Mouse (Mus musculus): ENCODE data around the gene Rffl. TPM values are rescaled to one million over a fixed set of nuclear protein-coding genes. Genes with fewer than 3 reads are reported as not detected.

Rffl gene
- polyA plus RNA-seq, 1 experiment: 8.9 TPM

- peak within 1 kb of the TSS; percentile 71 for H3K4me3 ChIP-seq (ENCODE audit: low read depth, low read length)
- peak within 1 kb of the TSS; percentile 76 for H3K27ac ChIP-seq (ENCODE audit: insufficient read depth, low read depth, low read length)
- WGBS: under 1% methylated on average over 26 of the region's 26 CpGs
- H3K36me3 ChIP-seq (ENCODE audit: control insufficient read depth, insufficient read depth, low read length): no peaks in the 10 kb centered on the region
- TF ChIP-seq POLR2A (IDR thresholded peaks at IDR 0.05; ENCODE audit: low read depth, low read length) (peak; percentile 72), CTCF (IDR thresholded peaks at IDR 0.05; ENCODE audit: extremely low read depth, insufficient read length, insufficient replicate concordance, low read depth, low read length) (peak; percentile 88)
- H3K4me1 ChIP-seq (ENCODE audit: control insufficient read depth, insufficient read depth, insufficient read length, low read length): peaks cover 2% of the 10 kb centered on the region; the same call in 1 of the 2 replicates
- no peaks in the 10 kb centered on the region for H3K27me3 ChIP-seq (ENCODE audit: control insufficient read depth, insufficient read depth, low read length)
These were observed 19.3 kb upstream of the Rffl start, which contains the start of gene Rad51d for GRCm38 (mm10) chr11:82890342-82890762. Gene Rad51d (minus strand): TSS chr11:82890614.

- Histone ChIP-seq H3K27ac (ENCODE audit: insufficient read depth, low read depth, low read length) (peak overlapping the region; percentile 76), H3K4me1 (ENCODE audit: control insufficient read depth, insufficient read depth, insufficient read length, low read length) (peaks cover 2% of the 10 kb centered on the region; the same call in 1 of the 2 replicates), H3K36me3 (ENCODE audit: control insufficient read depth, insufficient read depth, low read length) (no peaks in the 10 kb centered on the region), H3K27me3 (ENCODE audit: control insufficient read depth, insufficient read depth, low read length) (no peaks in the 10 kb centered on the region), H3K4me3 (ENCODE audit: low read depth, low read length) (peak overlapping the region; percentile 71)
- no peak for TF ChIP-seq CTCF (IDR thresholded peaks at IDR 0.05; ENCODE audit: extremely low read depth, insufficient read length, insufficient replicate concordance, low read depth, low read length)
- no peak; the same call in 1 of the 2 replicates for TF ChIP-seq POLR2A (IDR thresholded peaks at IDR 0.05; ENCODE audit: low read depth, low read length)
- 2% methylated on average over 31 of the region's 31 CpGs for WGBS
These were observed 18.7 kb upstream of the Rffl start for GRCm38 (mm10) chr11:82889524-82890341.

GRCm38 (mm10) chr11:82888491-82888946 lies 17.5 kb upstream of the Rffl start:
- no peak overlapping the region for H3K27ac ChIP-seq (ENCODE audit: insufficient read depth, low read depth, low read length)
- no peak overlapping the region for H3K4me3 ChIP-seq (ENCODE audit: low read depth, low read length)
- no peaks in the 10 kb centered on the region for H3K36me3 ChIP-seq (ENCODE audit: control insufficient read depth, insufficient read depth, low read length)
- H3K4me1 ChIP-seq (ENCODE audit: control insufficient read depth, insufficient read depth, insufficient read length, low read length): peaks cover 2% of the 10 kb centered on the region; the same call in 1 of the 2 replicates
- TF ChIP-seq POLR2A (IDR thresholded peaks at IDR 0.05; ENCODE audit: low read depth, low read length): no peak
- no peak for TF ChIP-seq CTCF (IDR thresholded peaks at IDR 0.05; ENCODE audit: extremely low read depth, insufficient read length, insufficient replicate concordance, low read depth, low read length)
- 59% methylated on average over 10 of the region's 10 CpGs for WGBS
- no peaks in the 10 kb centered on the region for H3K27me3 ChIP-seq (ENCODE audit: control insufficient read depth, insufficient read depth, low read length)

GRCm38 (mm10) chr11:82886559-82886958 lies 15.5 kb upstream of the Rffl start:
- TF ChIP-seq POLR2A (IDR thresholded peaks at IDR 0.05; ENCODE audit: low read depth, low read length) (no peak), CTCF (IDR thresholded peaks at IDR 0.05; ENCODE audit: extremely low read depth, insufficient read length, insufficient replicate concordance, low read depth, low read length) (no peak)
- 82% methylated on average over 3 of the region's 3 CpGs for WGBS
- Histone ChIP-seq H3K4me3 (ENCODE audit: low read depth, low read length) (no peak overlapping the region), H3K4me1 (ENCODE audit: control insufficient read depth, insufficient read depth, insufficient read length, low read length) (peaks cover 2% of the 10 kb centered on the region; the same call in 1 of the 2 replicates), H3K27me3 (ENCODE audit: control insufficient read depth, insufficient read depth, low read length) (no peaks in the 10 kb centered on the region), H3K27ac (ENCODE audit: insufficient read depth, low read depth, low read length) (no peak overlapping the region), H3K36me3 (ENCODE audit: control insufficient read depth, insufficient read depth, low read length) (peaks cover 7% of the 10 kb centered on the region)

- H3K36me3 ChIP-seq (ENCODE audit: control insufficient read depth, insufficient read depth, low read length): peaks cover 15% of the 10 kb centered on the region
- H3K27ac ChIP-seq (ENCODE audit: insufficient read depth, low read depth, low read length): no peak overlapping the region
- TF ChIP-seq CTCF (IDR thresholded peaks at IDR 0.05; ENCODE audit: extremely low read depth, insufficient read length, insufficient replicate concordance, low read depth, low read length): no peak
- TF ChIP-seq POLR2A (IDR thresholded peaks at IDR 0.05; ENCODE audit: low read depth, low read length): no peak
- H3K27me3 ChIP-seq (ENCODE audit: control insufficient read depth, insufficient read depth, low read length): no peaks in the 10 kb centered on the region
- 91% methylated on average over 8 of the region's 8 CpGs for WGBS
- H3K4me3 ChIP-seq (ENCODE audit: low read depth, low read length): no peak overlapping the region
- H3K4me1 ChIP-seq (ENCODE audit: control insufficient read depth, insufficient read depth, insufficient read length, low read length): 0 out of 2 replicates have a peak, but pooled peaks cover 2% of the 10 kb centered on the region
These were observed 12.2 kb upstream of the Rffl start for GRCm38 (mm10) chr11:82883180-82883579.

GRCm38 (mm10) chr11:82877726-82878344 lies 6.8 kb upstream of the Rffl start:
- WGBS: 89% methylated on average over 7 of the region's 7 CpGs
- no peak overlapping the region for H3K4me3 ChIP-seq (ENCODE audit: low read depth, low read length)

GRCm38 (mm10) chr11:82875631-82876030 lies 4.6 kb upstream of the Rffl start:
- no peak overlapping the region for H3K27ac ChIP-seq (ENCODE audit: insufficient read depth, low read depth, low read length)
- TF ChIP-seq POLR2A (IDR thresholded peaks at IDR 0.05; ENCODE audit: low read depth, low read length): no peak
- no peak for TF ChIP-seq CTCF (IDR thresholded peaks at IDR 0.05; ENCODE audit: extremely low read depth, insufficient read length, insufficient replicate concordance, low read depth, low read length)
- no peaks in the 10 kb centered on the region for H3K27me3 ChIP-seq (ENCODE audit: control insufficient read depth, insufficient read depth, low read length)
- no peaks in the 10 kb centered on the region for H3K4me1 ChIP-seq (ENCODE audit: control insufficient read depth, insufficient read depth, insufficient read length, low read length)
- peaks cover 11% of the 10 kb centered on the region; the same call in 1 of the 2 replicates for H3K36me3 ChIP-seq (ENCODE audit: control insufficient read depth, insufficient read depth, low read length)
- no peak overlapping the region for H3K4me3 ChIP-seq (ENCODE audit: low read depth, low read length)
- WGBS: 94% methylated on average over 5 of the region's 5 CpGs

More at GRCm38 (mm10) chr11:82877726-82878344, 6.8 kb upstream of the Rffl start:
- no peak overlapping the region for H3K27ac ChIP-seq (ENCODE audit: insufficient read depth, low read depth, low read length)
- H3K4me1 ChIP-seq (ENCODE audit: control insufficient read depth, insufficient read depth, insufficient read length, low read length): 0 out of 2 replicates have a peak, but pooled peaks cover 2% of the 10 kb centered on the region
- TF ChIP-seq POLR2A (IDR thresholded peaks at IDR 0.05; ENCODE audit: low read depth, low read length): no peak
- TF ChIP-seq CTCF (IDR thresholded peaks at IDR 0.05; ENCODE audit: extremely low read depth, insufficient read length, insufficient replicate concordance, low read depth, low read length): no peak
- H3K27me3 ChIP-seq (ENCODE audit: control insufficient read depth, insufficient read depth, low read length): no peaks in the 10 kb centered on the region
- peaks cover 18% of the 10 kb centered on the region for H3K36me3 ChIP-seq (ENCODE audit: control insufficient read depth, insufficient read depth, low read length)

All from small intestine, adult 2 months (tissue).